ENCODE assay signal across 8 mouse cellular contexts in genomic region chr6:90716853-90717252, GRCm38 (mm10).
DNase-seq lines count a peak whose midpoint lies in the region; ATAC-seq and TF ChIP-seq lines count a peak whose summit lies in the region.

No protein-coding gene starts in this region.

- peaks cover 14% of the 10 kb centered on the region for H3K79me2 ChIP-seq in MEL (ENCODE audit: control insufficient read depth, insufficient read depth, low read length, poor library complexity)

- H3K4me2 ChIP-seq in heart, embryonic 13.5 days = peak overlapping the region; percentile 94
- peak overlapping the region; percentile 89 for H3K4me2 ChIP-seq in hindbrain, embryonic 12.5 days (replicated peaks)
- peak overlapping the region; percentile 96 for H3K4me2 ChIP-seq in liver, postnatal 0 days (ENCODE audit: low read depth, low read length)

- TF ChIP-seq EP300 in MEL (IDR thresholded peaks at IDR 0.05; ENCODE audit: low read depth in 1 of 2, low read length in 2 of 2) = no peak
- TF ChIP-seq EP300 in liver, postnatal 0 days (IDR thresholded peaks at IDR 0.05; ENCODE audit: low read depth) = no peak

- H3K4me1 ChIP-seq in heart, embryonic 13.5 days = peaks cover 87% of the 10 kb centered on the region
- H3K4me1 ChIP-seq in MEL (ENCODE audit: control insufficient read depth in 1 of 2, insufficient read depth in 2 of 2, low read length in 2 of 2) = peaks cover 7 to 18% of the 10 kb centered on the region in 2 experiments; a peak in 3 of 4 replicates
- peaks cover 53% of the 10 kb centered on the region for H3K4me1 ChIP-seq in hindbrain, embryonic 12.5 days
- peaks cover 51% of the 10 kb centered on the region for H3K4me1 ChIP-seq in liver, postnatal 0 days (ENCODE audit: insufficient read depth)

- peak overlapping the region; percentile 94; the same call in 1 of the 2 replicates for H3K9ac ChIP-seq in heart, embryonic 13.5 days
- no peak overlapping the region for H3K9ac ChIP-seq in MEL (ENCODE audit: control insufficient read depth, low read depth, low read length, poor library complexity, severe bottlenecking)
- H3K9ac ChIP-seq in hindbrain, embryonic 12.5 days = no peak overlapping the region
- H3K9ac ChIP-seq in liver, postnatal 0 days (replicated peaks) = 0 out of 2 replicates have a peak overlapping the region, but pooled peaks have one; percentile 94

- no peaks in the 10 kb centered on the region for H3K36me3 ChIP-seq in heart, embryonic 13.5 days
- H3K36me3 ChIP-seq in MEL (ENCODE audit: control insufficient read depth in 1 of 2, insufficient read depth in 2 of 2, low read length in 2 of 2) = peaks cover 0 to 8% of the 10 kb centered on the region in 2 experiments; a peak in 2 of 4 replicates
- H3K36me3 ChIP-seq in hindbrain, embryonic 12.5 days = no peaks in the 10 kb centered on the region
- 0 out of 2 replicates have a peak, but pooled peaks cover 5% of the 10 kb centered on the region for H3K36me3 ChIP-seq in liver, postnatal 0 days (replicated peaks; ENCODE audit: insufficient read depth, low read length)

- ATAC-seq in heart, embryonic 13.5 days (ENCODE audit: extremely low read depth, insufficient number of reproducible peaks, low FRiP score, low TSS enrichment) = no peak
- 0 out of 2 replicates have a peak, but pooled peaks have one; percentile 10 for ATAC-seq in hindbrain, embryonic 12.5 days (ENCODE audit: low FRiP score)
- no peak for ATAC-seq in liver, postnatal 0 days

- whole genome bisulfite sequencing in heart, embryonic 13.5 days = 53% methylated on average over 4 of the region's 4 CpGs
- WGBS in hindbrain, embryonic 12.5 days = 55% methylated on average over 4 of the region's 4 CpGs
- 48% methylated on average over 4 of the region's 4 CpGs for WGBS in liver, postnatal 0 days (ENCODE audit: insufficient replicate concordance)

- TF ChIP-seq RAD21 in MEL (IDR thresholded peaks at IDR 0.05; ENCODE audit: low read depth, low read length) = no peak

- DNase-seq in heart, postnatal 4 days = no peak
- DNase-seq in MEL (ENCODE audit: low read depth, low spot score) = no peak
- DNase-seq in liver, postnatal 0 days = no peak
- no peak for DNase-seq in cerebellum, adult 8-10 months
- no peak for DNase-seq in urinary bladder, adult 18-20 months (ENCODE audit: low spot score in 2 of 2)
- DNase-seq in adrenal gland, adult 8-10 months = no peak

- no peaks in the 10 kb centered on the region for H3K27me3 ChIP-seq in heart, embryonic 13.5 days (replicated peaks)
- no peaks in the 10 kb centered on the region for H3K27me3 ChIP-seq in MEL (ENCODE audit: control insufficient read depth in 1 of 2, insufficient read depth in 2 of 2, low read length in 2 of 2)
- no peaks in the 10 kb centered on the region for H3K27me3 ChIP-seq in hindbrain, embryonic 12.5 days
- no peaks in the 10 kb centered on the region for H3K27me3 ChIP-seq in liver, postnatal 0 days (ENCODE audit: insufficient read depth, low read length)

- no peak for TF ChIP-seq POLR2A in MEL (IDR thresholded peaks at IDR 0.05; ENCODE audit: control insufficient read depth in 1 of 2, insufficient read depth in 1 of 2, low read depth in 1 of 2, low read length in 2 of 2, poor library complexity in 1 of 2)

- peak overlapping the region; percentile 85 for H3K4me3 ChIP-seq in heart, embryonic 13.5 days
- peak overlapping the region; percentile 86 to 100; a peak in 3 of 4 replicates for H3K4me3 ChIP-seq in MEL (ENCODE audit: control insufficient read depth in 1 of 2, insufficient read depth in 1 of 2, low read depth in 2 of 2, low read length in 2 of 2)
- peak overlapping the region; percentile 57 for H3K4me3 ChIP-seq in hindbrain, embryonic 12.5 days
- H3K4me3 ChIP-seq in liver, postnatal 0 days (ENCODE audit: low read depth, low read length) = peak overlapping the region; percentile 86

- no peak for TF ChIP-seq CTCF in MEL (IDR thresholded peaks at IDR 0.05 in 2 of 3, conservative IDR thresholded peaks at IDR 0.05 in 1 of 3; ENCODE audit: control insufficient read depth in 1 of 3, insufficient read depth in 1 of 3, low read depth in 2 of 3, low read length in 3 of 3, poor library complexity in 1 of 3, severe bottlenecking in 1 of 3)
- no peak for TF ChIP-seq CTCF in liver, postnatal 0 days (IDR thresholded peaks at IDR 0.05; ENCODE audit: low read depth)

- H3K9me3 ChIP-seq in heart, embryonic 13.5 days = no peaks in the 10 kb centered on the region
- H3K9me3 ChIP-seq in MEL (replicated peaks; ENCODE audit: insufficient read depth, low read length) = no peaks in the 10 kb centered on the region
- H3K9me3 ChIP-seq in hindbrain, embryonic 12.5 days (replicated peaks) = no peaks in the 10 kb centered on the region
- H3K9me3 ChIP-seq in liver, postnatal 0 days (ENCODE audit: low read length) = no peaks in the 10 kb centered on the region

- H3K27ac ChIP-seq in heart, embryonic 13.5 days (replicated peaks) = peak overlapping the region; percentile 85
- no peak overlapping the region for H3K27ac ChIP-seq in MEL (ENCODE audit: control insufficient read depth, low read depth, low read length)
- H3K27ac ChIP-seq in hindbrain, embryonic 12.5 days = no peak overlapping the region
- no peak overlapping the region for H3K27ac ChIP-seq in liver, postnatal 0 days (ENCODE audit: low read depth)

TF ChIP-seq in MEL, 35 proteins besides CTCF, POLR2A, EP300 and RAD21:
- TF ChIP-seq KAT2A (conservative IDR thresholded peaks at IDR 0.05; ENCODE audit: low read depth, low read length) (no peak), ZC3H11A (IDR thresholded peaks at IDR 0.05; ENCODE audit: low read depth, low read length) (no peak), SMC3 (IDR thresholded peaks at IDR 0.05; ENCODE audit: low read depth, low read length) (no peak), ZKSCAN1 (IDR thresholded peaks at IDR 0.05; ENCODE audit: low read depth, low read length) (no peak), USF1 (IDR thresholded peaks at IDR 0.05; ENCODE audit: low read depth, low read length) (no peak), MXI1 (IDR thresholded peaks at IDR 0.05; ENCODE audit: low read depth, low read length) (no peak), MYB (IDR thresholded peaks at IDR 0.05; ENCODE audit: low read depth, low read length) (no peak), NRF1 (IDR thresholded peaks at IDR 0.05; ENCODE audit: insufficient read depth, low read depth, low read length, poor library complexity, severe bottlenecking) (no peak), E2F4 (IDR thresholded peaks at IDR 0.05; ENCODE audit: borderline replicate concordance, low read depth, low read length) (no peak), POLR2AphosphoS5 (IDR thresholded peaks at IDR 0.05; ENCODE audit: borderline replicate concordance, low read depth, low read length) (no peak)

Comparison
In these comparisons a context has a peak if more than half of its experiments do, and no peak if none do; other contexts are left out.
1. H3K9ac ChIP-seq: peak in heart, embryonic 13.5 days (single experiment) and liver, postnatal 0 days (single experiment); none in MEL (single experiment) and hindbrain, embryonic 12.5 days (single experiment).
2. Peak in every context shown above with its lines, with median percentiles within 50 percentile points of each other: H3K4me2 ChIP-seq and H3K4me3 ChIP-seq.